Mouse (Mus musculus): ENCODE results near the gene Tecpr1.

The Tecpr1 gene

DNA sequence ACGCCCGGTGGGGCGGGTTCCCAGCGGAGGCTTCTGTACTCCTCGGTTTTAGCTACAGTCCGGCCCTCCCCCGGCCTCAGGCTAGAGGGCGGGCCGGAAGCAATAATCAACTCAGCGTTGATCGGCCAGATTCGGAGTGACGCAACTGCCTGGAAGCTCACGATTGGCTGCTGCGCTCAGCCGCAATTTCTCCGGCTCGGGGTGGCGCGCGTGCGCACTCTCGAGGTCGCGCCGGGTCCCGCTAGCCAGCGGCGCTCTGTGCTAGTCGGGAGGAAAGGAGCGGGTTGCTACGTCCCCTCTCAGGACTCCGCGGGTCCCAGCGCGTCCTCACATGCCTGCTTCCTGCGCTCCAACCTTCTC is at the start of gene Tecpr1:
Gene Tecpr1 (minus strand): TSS at position 113 of the 360 bp plus-strand sequence.
- DNase-seq: peak; percentile 96 to 98

DNA sequence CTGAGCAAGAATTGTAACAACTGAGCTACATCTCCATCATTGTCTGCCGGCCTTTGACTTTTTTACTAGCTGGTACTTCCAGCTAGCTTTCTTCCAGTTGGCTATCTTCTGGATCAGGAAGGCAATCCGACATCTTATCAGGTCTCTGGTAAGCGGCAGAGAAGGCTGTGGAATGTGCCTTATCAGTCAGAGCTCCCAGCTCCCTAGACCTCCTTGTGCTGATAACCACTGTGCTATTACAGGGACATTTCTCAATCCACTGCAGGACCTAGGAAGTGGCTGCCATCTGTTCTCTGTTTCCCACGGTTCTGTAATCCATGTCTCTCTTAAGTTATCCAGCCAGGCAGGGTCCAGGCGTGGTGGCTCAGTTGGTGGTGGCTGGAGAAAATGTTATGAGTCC is 48.4 kb upstream of the Tecpr1 start:
- DNase-seq: no peak

DNA sequence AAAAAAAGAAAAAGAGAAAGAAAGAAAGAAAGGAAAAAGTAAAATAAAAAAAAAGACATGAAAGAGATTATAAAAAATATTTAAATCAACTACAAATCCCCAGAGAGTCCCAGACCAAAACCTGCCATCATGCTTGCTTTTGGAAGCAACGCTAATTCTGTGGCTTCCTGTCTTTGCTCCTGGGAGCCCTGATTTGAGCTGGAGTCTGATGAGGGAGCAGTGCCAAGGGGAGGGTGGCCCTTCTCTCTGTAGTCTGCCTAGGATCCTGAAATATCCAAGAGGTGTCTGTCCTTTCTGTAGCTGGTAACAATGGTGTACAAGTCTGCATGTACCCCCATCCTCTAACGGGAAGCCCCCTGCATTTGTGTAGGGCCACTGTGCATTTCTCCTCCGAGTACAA is 47.7 kb upstream of the Tecpr1 start:
- DNase-seq: no peak

DNA sequence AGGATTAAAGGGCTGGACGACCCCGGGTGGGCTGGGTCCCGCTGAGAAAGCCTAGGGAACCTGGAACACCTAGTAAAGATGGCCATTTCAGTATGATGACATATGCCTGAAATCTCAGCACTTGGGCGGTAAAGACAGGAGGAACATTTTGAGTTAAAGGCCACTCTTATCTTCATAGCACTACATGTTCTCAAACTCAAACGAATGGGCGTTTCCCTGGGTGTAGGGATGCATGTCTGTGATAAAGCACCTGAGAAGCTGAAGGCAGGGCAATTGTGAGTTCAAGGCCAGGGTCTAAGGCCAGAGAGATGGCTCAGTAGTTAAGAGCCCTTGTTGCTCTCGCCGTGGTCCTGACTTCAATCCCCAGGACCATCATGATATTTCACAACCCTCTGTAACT is 47.0 kb upstream of the Tecpr1 start:
- no peak for DNase-seq

DNA sequence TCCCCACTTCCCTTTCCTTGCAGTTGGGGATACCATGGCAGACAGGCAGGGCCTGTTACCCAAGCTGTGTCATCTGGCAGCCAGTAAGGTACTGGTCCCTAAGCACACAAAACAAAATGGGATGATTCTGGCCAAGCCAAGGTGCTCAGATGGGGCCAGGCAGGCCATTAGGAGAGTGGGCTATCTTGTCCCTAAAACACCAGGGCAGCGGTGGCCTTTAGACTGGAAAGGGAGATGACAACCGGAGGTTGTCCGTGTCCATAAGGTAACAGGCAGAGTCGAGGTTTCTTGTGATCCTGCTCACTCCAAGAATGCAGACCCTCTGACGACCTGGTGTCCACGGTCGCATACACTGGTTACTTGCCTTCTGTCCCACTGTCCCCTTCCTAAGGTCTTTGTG is 46.5 kb upstream of the Tecpr1 start:
- DNase-seq: no peak

DNA sequence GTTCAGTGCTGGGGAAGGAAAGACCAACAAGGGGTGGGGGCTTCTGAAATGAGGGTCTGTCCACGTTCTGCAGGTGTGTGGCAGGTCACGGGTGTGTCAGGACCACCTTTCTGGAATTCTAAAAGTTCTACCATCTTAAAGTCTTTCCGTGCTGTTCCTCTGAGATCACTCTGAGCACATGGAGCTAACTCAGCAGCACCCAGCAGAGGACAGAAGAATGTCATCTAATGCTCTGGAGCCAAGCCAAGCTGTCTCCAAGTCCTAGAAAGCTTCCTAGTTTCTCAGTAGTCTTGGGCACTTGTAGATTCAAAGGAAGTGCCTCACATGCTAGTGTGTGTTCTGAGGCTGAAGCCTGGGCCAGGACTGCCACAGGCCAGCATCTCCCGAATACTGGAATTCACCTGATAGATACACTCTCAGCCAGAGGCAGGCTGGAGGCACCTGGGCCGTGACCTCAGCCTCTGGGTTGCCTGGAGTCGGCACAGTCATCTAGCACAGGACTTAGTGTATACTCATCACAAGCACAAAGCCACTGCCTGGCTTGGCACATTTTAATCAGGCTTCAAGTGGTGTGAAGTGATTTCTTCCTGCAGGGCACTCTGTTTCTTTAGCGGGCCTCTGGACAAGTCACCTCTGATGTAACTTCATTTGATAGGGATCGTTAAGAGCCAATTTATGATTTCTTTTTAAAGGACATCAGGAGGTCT is 44.3 kb upstream of the Tecpr1 start:
- peak; percentile 61 to 75 for DNase-seq

DNA sequence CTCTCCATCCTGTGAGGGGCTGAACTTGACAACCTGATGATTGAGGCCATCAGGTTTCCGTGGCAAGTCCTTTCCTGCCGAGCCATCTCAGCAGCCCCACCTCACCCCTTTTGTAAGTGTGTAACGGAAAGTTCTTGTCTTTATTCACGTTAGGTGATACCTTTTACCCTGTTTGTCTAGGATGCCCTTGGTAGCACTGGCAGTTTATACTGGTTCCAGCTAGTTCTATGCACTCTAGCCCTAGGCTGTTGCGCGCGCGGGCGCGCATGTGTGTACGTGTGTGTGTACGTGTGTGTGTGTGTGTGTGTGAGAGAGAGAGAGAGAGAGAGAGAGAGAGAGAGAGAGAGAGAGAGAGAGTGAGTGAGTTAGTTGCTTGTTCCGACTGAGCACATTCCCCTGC is 40.1 kb upstream of the Tecpr1 start:
- no peak for DNase-seq

DNA sequence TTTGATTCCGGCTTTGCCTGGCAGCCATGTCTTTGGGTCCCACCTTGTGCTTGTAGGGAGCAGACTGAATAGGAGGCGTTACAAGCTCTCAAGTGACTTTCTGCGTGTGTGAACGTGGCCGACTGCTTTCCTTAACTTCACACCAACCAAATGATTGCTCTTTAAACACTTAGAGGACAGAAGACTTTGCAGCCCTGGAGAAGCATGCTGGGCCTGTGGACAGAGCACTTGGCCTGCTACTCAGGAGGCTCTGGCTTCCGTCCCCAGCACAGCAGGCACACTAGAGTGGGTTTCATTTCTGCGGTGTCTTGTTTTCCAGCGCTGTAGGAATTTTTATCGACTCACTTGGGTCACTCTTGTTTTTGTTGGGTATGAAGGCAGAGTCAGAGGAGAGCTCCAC is 39.7 kb upstream of the Tecpr1 start:
- DNase-seq: peak in 1 of 2 experiments; percentile 45

DNA sequence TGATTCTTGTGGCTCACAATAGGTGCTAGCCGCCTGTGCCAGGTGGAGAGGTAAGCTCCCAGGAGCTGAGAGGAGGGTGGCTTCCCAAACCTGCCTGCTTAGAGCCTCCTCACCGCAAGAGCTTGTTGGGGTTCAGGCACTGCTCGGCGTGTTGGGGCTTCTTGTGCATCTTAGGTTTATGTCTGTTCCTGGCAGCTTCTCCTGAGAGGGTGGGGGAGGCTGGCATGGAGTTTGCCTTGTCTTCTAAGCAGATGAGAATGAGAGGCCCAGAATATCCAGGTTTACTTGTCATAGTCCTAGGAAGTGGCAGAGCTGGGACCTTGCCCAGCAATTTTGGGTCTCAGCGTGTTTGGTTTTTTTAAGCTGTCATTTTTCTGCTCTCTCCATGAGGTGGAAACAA is 38.4 kb upstream of the Tecpr1 start:
- no peak for DNase-seq

DNA sequence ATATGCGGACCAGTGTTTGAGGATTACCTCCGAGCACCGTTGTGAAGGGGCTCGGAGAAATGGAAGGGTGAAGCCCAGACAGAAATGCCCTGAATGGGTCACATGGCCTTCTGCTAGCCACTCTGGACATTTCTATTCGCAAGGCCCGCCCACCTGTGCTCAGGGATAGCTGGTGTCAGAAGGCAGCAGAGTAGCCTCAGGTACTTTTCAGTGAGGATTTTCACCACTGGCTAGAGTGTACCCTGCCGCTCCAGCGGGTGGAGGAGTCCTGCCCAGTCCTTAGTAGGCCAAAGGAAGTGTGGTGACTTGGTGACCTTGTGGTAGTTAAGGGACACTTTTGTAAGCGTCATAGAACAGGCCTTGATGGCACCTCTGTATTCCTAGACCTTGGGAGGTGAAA is 37.9 kb upstream of the Tecpr1 start:
- DNase-seq: no peak

DNA sequence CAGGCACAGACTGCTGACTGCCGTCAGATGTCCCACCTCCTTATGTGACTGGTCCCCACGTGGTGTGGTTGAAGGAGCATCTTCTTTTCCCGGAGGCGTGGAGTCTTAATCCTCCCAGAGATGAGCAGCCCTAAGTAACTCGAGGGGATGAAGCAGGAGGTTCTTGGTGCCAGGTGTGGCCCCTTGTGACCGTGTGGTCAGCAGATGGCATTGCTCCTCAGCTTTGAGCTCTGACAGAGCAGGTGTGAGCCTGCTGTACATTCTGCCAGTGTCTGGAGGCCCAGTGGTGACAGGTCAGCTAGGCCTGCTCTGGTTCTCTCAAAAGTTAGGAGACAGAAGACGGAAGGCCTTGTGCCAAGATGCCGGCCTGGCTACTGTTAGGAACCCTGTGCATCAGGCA is 37.0 kb upstream of the Tecpr1 start:
- DNase-seq: no peak

DNA sequence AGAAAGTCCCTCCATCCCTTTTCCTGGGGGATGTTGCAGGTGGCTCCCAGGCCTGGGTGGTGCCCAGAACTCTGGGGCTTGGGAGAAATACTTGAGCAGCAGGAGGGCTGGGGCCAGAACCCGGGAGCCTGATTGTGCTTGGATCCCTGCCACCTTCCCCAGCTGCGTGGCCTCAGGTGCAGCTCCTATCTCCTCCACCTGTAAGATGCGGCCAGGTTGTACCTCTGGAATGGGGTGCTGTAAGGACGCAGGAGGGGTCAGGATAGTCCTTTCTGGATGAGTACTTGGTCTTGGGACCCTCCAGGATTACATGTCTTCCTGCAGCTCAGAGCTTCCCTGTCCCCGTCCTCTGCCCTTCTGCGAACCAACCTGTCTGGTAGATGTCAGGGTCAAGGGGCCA is 35.8 kb upstream of the Tecpr1 start:
- DNase-seq: no peak

DNA sequence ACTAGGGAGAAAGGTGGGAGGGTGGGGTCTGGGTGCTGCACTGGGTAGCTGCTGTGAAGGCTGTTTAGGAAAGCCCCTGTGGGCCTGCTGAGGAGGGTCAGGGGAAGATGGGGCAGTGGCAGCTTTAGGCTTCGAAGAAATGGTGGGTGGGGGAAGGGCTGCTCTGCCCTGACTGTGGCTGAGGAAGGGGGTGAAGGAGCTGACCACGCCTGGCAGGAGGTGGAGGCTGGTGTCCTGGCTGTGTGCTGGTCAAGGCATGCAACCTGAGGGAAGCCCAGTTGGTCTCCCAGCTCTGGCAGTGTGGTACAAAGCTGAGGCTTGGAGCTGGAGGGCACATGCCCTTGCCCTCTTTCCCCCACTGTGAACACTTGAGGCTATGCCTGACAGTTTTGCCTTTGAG is 35.3 kb upstream of the Tecpr1 start:
- no peak for DNase-seq

DNA sequence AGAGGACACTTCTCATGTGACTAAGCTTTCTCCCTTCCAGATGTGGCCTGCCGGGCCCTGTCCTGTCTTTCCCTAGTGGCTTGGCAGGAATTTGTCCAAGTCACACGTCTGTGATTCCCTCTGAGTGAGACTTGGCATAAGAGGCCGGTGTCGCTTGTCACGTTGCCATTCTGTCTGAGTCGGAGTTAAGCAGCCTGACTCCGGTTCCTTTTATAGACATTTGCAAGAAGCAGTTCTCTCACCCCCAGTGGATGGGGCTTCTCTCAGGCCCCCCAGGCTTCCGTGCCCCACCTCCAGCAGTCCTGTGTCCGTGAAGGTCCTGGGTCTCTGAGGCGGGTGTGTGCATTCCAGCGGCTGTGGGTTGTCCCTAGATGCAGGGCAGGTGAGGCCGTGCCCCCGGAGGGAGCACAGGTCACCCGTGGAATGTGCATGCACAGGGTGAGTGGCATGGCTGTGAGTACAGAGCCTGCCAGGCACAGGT is 34.8 kb upstream of the Tecpr1 start:
- DNase-seq: peak; percentile 60 to 63

DNA sequence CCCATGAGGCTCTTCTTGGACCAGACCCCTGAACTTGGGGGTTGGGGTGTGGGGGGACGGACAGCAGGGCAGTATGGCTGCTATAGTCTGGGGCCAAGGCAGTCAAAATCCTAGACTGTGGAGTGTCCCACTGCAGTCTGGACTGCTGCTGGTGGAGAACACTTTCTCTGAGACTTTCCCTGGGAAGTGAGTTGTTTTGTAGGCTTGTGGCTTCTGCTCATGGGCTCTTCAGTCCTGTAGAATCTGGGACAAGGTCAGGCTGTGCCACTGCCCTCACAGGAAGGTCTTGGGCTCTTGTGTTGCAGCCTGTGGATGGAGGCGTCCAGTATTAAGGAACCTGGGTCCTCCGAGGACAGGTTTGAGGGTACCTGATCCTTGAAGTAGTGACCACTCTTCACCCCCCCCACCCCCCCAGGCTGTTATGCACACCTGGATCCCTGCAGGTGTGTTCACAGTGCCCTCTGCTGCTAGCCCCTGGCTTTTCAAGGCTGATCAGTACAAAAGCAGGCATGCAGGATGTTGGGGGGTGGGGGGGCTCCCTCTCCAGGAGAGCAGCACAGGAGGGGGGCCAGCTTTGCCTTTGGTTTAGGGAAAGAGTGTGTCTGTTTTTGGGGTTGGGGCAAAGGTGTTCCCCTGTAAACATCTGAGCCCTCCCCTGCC is 34.2 kb upstream of the Tecpr1 start:
- no peak for DNase-seq

DNA sequence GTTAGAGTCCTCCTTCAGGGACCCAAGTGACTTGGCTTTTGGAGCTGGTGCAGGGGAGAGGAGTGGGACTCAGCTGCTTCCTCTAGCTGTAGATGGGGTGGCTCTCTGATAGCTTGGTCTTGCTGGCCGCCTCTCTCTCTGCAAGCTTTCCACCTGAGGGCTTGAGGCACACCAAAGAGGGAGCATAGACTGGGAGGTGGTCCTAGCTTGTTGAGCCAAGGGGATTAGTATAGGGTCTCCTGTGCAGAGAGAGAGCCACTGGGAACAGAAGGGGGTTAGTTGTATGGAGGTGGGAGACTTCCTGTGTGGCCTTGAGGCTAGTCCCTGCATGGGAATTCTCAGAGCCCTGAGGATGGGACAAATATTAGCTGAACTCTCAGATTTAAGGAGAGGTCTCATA is 33.5 kb upstream of the Tecpr1 start:
- no peak for DNase-seq

DNA sequence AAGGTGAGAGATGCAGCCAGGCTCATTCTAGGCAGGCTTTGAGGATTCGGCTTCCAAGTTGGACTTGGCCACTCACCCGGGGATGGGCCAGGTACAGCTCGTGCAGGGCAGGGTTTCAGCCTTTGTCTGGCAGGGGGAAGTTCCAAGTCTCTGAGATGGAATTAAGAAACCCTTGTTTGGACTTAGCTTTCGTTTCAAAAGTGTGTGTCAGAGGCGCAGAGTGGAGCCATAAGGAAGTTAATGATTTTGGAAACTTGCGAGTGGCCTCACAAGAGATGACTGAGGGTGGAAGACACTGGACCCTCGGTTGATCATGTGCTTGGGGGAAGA is 33.1 kb upstream of the Tecpr1 start:
- no peak for DNase-seq

DNA sequence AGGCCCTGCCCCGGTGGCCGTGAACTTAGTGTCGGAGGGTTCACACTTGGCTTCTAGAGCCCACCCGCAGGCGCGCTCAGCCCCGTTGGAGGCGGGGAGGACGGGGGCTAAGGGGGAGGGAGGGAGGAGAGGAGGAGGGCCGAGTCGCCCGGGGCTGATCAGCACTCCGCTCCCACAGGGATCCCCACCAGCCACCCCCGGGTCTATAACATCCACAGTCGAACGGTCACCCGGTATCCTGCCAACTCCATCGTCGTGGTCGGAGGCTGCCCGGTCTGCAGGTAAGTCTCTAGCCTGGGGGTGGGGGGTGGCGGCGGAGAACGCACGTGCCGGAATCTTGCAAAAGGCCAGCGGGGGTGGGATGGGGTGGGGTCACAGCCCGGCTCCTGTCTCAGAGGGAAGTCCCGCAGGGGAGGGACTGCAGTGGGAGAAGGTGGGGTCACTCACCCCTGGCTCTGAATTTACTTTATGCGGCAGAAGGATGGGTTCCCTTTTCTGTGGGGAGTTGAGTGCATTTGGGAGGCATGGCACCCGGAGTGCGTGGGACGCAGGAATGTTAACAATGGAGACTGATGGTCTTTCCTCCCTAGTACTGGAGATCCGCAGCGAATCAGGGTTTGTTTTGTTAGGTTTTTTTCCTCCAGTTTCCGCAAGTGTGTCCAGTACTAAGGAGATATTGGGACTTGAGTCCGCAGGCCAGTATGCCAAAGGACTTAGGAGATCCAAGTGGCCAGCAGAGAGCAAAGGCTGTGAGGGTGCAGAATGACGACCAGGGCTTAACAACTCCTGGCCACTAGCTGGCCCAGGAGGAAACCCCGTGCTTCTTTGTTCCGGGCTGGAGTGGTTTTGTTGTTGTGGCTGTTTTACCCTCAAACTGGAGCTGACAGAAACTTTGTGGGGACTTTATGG is 32.5 kb upstream of the Tecpr1 start:
- peak; percentile 55 to 61 for DNase-seq

DNA sequence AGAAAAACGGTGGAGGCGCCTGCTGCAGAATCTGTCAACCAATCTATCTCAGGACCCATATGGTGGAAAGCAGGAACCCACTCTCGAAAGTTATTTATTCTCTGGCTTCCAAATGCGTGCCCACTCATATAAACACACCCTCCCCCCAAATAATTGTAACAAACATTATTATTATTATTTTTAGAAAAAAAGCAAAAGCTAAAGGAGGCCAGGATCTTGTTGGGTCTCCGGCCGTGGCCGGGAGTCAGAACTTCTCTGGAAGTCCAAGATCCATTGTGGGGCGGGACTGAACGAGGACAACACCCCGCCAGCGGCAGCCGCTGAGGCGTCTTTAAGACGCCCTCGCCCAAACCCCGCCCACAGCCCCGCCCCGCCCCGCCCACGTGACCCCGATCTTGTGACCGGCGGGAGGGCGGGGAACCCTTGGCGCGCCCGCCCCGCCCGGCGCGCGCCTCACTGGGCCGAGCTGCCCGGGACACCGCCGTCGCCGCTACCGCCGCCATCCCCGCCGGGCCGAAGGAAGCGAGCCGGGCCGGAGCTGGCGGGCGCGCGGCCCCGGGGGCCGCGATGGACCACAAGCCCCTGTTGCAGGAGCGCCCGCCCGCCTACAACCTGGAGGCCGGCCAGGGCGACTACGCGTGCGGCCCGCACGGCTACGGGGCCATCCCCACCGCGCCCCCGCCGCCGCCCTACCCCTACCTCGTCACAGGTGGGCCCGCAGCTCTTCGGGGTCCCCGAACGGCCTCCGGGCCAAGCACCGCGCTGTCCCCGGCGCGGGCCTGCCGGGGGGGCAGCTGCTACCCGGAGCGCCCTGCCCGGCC is 31.6 kb upstream of the Tecpr1 start:
- peak; percentile 86 to 87 for DNase-seq

DNA sequence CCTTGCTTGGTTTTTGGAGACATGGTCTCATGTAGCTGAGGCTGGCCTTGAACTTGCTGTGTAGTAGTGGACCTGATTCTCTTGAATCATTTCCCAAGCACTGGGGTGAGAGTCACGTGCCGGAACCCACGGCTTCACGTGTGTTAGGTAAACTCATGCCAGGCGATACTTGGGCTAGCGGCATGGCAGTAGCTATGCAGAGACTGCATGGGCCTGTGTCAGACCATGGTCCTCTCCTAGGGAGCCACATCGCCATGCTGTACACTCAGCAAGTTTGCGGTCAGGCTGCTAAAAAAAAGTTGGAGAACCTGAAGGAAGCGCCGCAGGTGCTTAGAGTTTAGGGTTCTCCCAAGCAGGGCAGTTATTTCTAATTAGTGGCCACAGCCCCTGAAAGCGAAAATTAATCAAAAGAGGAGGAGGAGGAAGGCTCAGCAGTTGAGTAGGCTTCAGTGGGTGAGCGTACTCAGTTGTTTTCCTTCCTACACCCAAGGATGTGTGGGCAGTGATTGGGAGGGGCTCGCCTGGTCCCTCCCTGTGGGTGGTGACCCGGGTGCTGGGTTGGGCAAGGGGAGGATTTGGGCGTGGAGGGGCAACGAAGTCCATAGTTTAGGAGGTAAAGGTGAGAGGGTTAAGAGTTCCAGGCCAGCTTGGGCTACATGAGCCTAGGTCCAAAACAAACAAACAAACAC is 30.9 kb upstream of the Tecpr1 start:
- DNase-seq: no peak

DNA sequence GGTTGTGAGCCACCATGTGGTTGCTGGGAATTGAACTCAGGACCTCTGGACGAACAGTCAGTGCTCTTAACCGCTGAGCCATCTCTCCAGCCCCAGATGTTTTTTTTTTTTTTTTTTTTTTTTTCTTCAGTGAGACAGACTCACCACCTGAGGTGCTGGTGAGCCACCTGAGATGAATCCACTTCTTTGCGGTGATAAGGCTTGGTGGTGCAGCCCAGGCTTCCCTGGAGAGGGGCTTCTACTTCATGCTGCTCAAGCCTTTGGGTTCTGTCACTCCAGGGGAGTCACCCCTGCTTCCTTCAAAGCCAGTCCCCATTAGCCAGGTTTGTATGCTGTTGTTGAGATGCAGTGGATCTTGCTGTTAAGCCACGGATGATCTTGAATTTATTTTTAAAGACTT is 29.8 kb upstream of the Tecpr1 start:
- no peak for DNase-seq

DNA sequence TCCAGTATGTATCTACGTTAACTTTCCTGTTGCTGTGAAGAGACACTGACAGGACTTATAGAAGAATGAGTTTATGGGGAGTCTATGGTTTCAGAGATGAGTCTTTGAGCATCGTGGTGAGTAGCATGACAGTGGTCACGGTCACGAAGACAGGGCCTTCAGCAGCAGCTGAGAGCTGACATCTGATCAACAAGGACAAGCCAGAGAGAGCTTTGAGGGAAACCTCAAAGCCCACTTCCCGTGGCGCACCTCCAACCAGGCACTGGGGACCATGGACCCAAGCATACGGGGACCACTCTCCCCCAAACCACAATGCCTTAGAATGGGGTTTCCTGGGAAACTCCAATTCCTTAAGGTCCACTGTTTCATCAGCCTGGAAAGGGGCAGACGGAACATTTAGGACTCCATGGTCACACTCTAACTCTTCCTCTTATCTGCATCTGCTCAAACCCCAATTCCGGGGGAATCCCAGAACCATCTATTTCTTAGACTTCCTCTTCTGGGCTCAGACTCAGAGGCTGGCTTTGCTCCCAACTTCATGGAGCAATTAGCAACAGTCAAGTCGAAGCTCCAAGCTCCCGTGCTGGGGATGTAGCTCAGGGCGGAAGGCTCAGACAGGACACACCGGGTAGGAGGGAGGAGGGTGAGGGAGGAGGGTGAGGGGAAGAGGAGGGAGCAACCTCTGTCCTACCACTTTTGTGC is 28.6 kb upstream of the Tecpr1 start:
- no peak for DNase-seq
